Mouse (Mus musculus) kidney, adult 2 months (tissue): ENCODE measurements around the gene Bace1. TPM values are rescaled to one million over a fixed set of nuclear protein-coding genes. Genes with fewer than 3 reads are reported as not detected.
A peak's percentile ranks its signal among the peaks of the same experiment; 100 is the strongest.

Experiments used
- DNase-seq: peaks from one replicate; pipeline ENCODE4 v3.0.0; 2021
- H3K27ac ChIP-seq: fragments of 200-500 bp; 2 replicates; pipeline ENCODE4 v1.5.1; 2012; ENCODE audit warnings: low read depth, low read length, control low read depth, inconsistent platforms; ENCODE audit not compliant: insufficient read depth
- H3K27me3 ChIP-seq: fragments of 200-500 bp; replicated peaks from 2 replicates; pipeline ENCODE4 v1.6.1; 2012; ENCODE audit warnings: mild to moderate bottlenecking, moderate library complexity, low read length, inconsistent platforms; ENCODE audit not compliant: control insufficient read depth, insufficient read depth
- H3K36me3 ChIP-seq: fragments of 200-500 bp; 2 replicates; pipeline ENCODE4 v1.6.1; 2012; ENCODE audit warnings: mild to moderate bottlenecking, moderate library complexity, low read length, inconsistent platforms; ENCODE audit not compliant: control insufficient read depth, insufficient read depth
- H3K4me1 ChIP-seq: fragments of 200-500 bp; 2 replicates; pipeline ENCODE4 v1.6.1; 2011; ENCODE audit warnings: low read length; ENCODE audit not compliant: control insufficient read depth, insufficient read depth
- H3K4me3 ChIP-seq: fragments of 200-500 bp; 2 replicates; pipeline ENCODE4 v1.5.1; 2011; ENCODE audit warnings: mild to moderate bottlenecking, low read depth, low read length, control low read depth; ENCODE audit not compliant: insufficient read depth
- CTCF ChIP-seq: fragments of 200-500 bp; conservative IDR thresholded peaks from 2 replicates; pipeline ENCODE4 v1.5.1; 2011; ENCODE audit warnings: low read depth, mild to moderate bottlenecking, control low read depth, low read length, moderate library complexity, mixed read lengths; ENCODE audit not compliant: insufficient read depth, insufficient read length
- POLR2A ChIP-seq: fragments of 200-500 bp; IDR thresholded peaks from one replicate; pipeline ENCODE4 v1.6.1; 2011; ENCODE audit warnings: low read depth, low read length, control low read depth
- WGBS: fragments of 180-500 bp; shearing (Covaris S2); methylation state at CpG from one replicate; pipeline ENCODE4 v1.1.7; 2018; 5-methylcytosine and 5-hydroxymethylcytosine counted together
- polyA plus RNA-seq: library from polyadenylated mRNA; depleted of rRNA; stranded (reverse); fragments of >200 nt; gene quantifications from 2 replicates; pipeline ENCODE4 v1.2.3, GENCODE M21; 2012; rRNA removed

The Bace1 gene
- polyA plus RNA-seq, result 26.8 and 31.7 TPM in 2 replicates

GRCm38 (mm10) chr9:45838434-45839138, at the start of gene Bace1:
Gene Bace1 (plus strand): TSS chr9:45838580.
- Histone ChIP-seq H3K36me3 (no peaks in the 10 kb centered on the region), H3K27ac (peak within 1 kb of the TSS; percentile 14; the same call in 1 of the 2 replicates), H3K4me3 (peak within 1 kb of the TSS; percentile 84), H3K4me1 (peaks cover 9% of the 10 kb centered on the region), H3K27me3 (no peaks in the 10 kb centered on the region)
- WGBS, result 1% methylated on average over 40 of the region's 40 CpGs
- peak; percentile 89 for DNase-seq
- TF ChIP-seq POLR2A (peak; percentile 60), CTCF (peak; percentile 25; the same call in 1 of the 2 replicates)

GRCm38 (mm10) chr9:45791456-45792142, 46.8 kb upstream of the Bace1 start:
- Histone ChIP-seq H3K27ac (no peak overlapping the region), H3K4me3 (no peak overlapping the region), H3K4me1 (no peaks in the 10 kb centered on the region), H3K27me3 (no peaks in the 10 kb centered on the region), H3K36me3 (no peaks in the 10 kb centered on the region)
- no peak for DNase-seq
- WGBS, result 85% methylated on average over 8 of the region's 8 CpGs
- TF ChIP-seq POLR2A (no peak), CTCF (no peak)

GRCm38 (mm10) chr9:45792235-45792634, 46.1 kb upstream of the Bace1 start:
- no peaks in the 10 kb centered on the region for H3K4me1 ChIP-seq
- no peaks in the 10 kb centered on the region for H3K36me3 ChIP-seq
- H3K4me3 ChIP-seq, result no peak overlapping the region
- no peak for TF ChIP-seq CTCF
- no peak for TF ChIP-seq POLR2A
- no peaks in the 10 kb centered on the region for H3K27me3 ChIP-seq
- whole genome bisulfite sequencing, result 100% methylated on average over 1 of the region's 1 CpGs
- DNase-seq, result no peak
- H3K27ac ChIP-seq, result no peak overlapping the region

GRCm38 (mm10) chr9:45793697-45794096, 44.7 kb upstream of the Bace1 start:
- WGBS, result 88% methylated on average over 6 of the region's 6 CpGs
- H3K36me3 ChIP-seq, result no peaks in the 10 kb centered on the region
- no peak overlapping the region for H3K4me3 ChIP-seq
- TF ChIP-seq CTCF (no peak), POLR2A (no peak)
- H3K27ac ChIP-seq, result no peak overlapping the region
- 0 out of 2 replicates have a peak, but pooled peaks cover 2% of the 10 kb centered on the region for H3K4me1 ChIP-seq
- H3K27me3 ChIP-seq, result no peaks in the 10 kb centered on the region
- DNase-seq, result no peak

- Histone ChIP-seq H3K4me3 (no peak overlapping the region), H3K36me3 (no peaks in the 10 kb centered on the region), H3K27me3 (no peaks in the 10 kb centered on the region), H3K4me1 (0 out of 2 replicates have a peak, but pooled peaks cover 2% of the 10 kb centered on the region), H3K27ac (no peak overlapping the region)
- DNase-seq, result no peak
- 82% methylated on average over 5 of the region's 5 CpGs for WGBS
- TF ChIP-seq POLR2A, result no peak
- no peak for TF ChIP-seq CTCF
These were observed 42.7 kb upstream of the Bace1 start for GRCm38 (mm10) chr9:45795722-45796121.

GRCm38 (mm10) chr9:45797271-45797670, 41.1 kb upstream of the Bace1 start:
- H3K27me3 ChIP-seq, result no peaks in the 10 kb centered on the region
- no peak overlapping the region for H3K4me3 ChIP-seq
- H3K36me3 ChIP-seq, result no peaks in the 10 kb centered on the region
- 0 out of 2 replicates have a peak, but pooled peaks cover 2% of the 10 kb centered on the region for H3K4me1 ChIP-seq
- WGBS, result 90% methylated on average over 3 of the region's 3 CpGs
- DNase-seq, result no peak
- TF ChIP-seq POLR2A, result no peak
- no peak for TF ChIP-seq CTCF
- H3K27ac ChIP-seq, result no peak overlapping the region

- H3K36me3 ChIP-seq, result no peaks in the 10 kb centered on the region
- 30% methylated on average over 13 of the region's 13 CpGs for WGBS
- DNase-seq, result peak; percentile 10
These were observed 39.8 kb upstream of the Bace1 start for GRCm38 (mm10) chr9:45798467-45799164.

More at GRCm38 (mm10) chr9:45798467-45799164, 39.8 kb upstream of the Bace1 start:
- TF ChIP-seq POLR2A (no peak), CTCF (no peak; the same call in 1 of the 2 replicates)
- H3K27ac ChIP-seq, result no peak overlapping the region
- 0 out of 2 replicates have a peak, but pooled peaks cover 2% of the 10 kb centered on the region for H3K4me1 ChIP-seq
- H3K4me3 ChIP-seq, result no peak overlapping the region
- H3K27me3 ChIP-seq, result no peaks in the 10 kb centered on the region
